ENCODE assay signal across 7 mouse cellular contexts in the genomic region with DNA sequence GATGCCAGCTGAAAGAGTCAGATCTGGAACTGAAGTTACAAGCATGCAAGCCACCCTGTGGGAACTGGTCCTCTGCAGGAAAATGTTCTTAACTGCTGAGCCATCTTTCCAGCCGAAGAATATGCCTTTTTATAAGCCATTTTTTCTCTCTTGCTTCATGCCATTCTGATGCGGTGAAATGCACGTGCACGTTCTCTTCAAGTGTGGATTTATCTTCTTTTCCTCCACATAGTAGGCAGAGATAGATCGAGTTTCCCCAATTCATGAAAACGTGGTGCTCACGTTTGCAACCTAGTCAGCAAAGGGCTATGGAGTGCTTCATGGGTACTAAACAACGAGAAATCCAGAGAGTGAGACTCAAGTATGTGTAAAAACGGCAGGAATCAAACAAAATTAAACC. TPM values are rescaled to one million over a fixed set of nuclear protein-coding genes. Genes with fewer than 3 reads are reported as not detected.
DNase-seq lines count a peak whose midpoint lies in the region; ATAC-seq and TF ChIP-seq lines count a peak whose summit lies in the region.

No protein-coding gene starts in this region.

- no peak for DNase-seq in lung, postnatal 25 days (ENCODE audit: low spot score)
- no peak for DNase-seq in stomach, postnatal 0 days (ENCODE audit: low spot score)
- no peak for DNase-seq in layer of hippocampus, adult 9-10 months (ENCODE audit: low spot score)
- no peak for DNase-seq in spleen, postnatal 10 days (ENCODE audit: low spot score in 2 of 2)

- 16% methylated on average over 9 of the region's 9 CpGs for WGBS in lung, embryonic 16.5 days
- 24% methylated on average over 9 of the region's 9 CpGs for WGBS in forebrain, embryonic 13.5 days
- WGBS in limb, embryonic 15.5 days = 19% methylated on average over 9 of the region's 9 CpGs
- WGBS in stomach, postnatal 0 days = 19% methylated on average over 9 of the region's 9 CpGs

- H3K9ac ChIP-seq in lung, embryonic 16.5 days (ENCODE audit: low read length) = peak overlapping the region; percentile 42
- 0 out of 2 replicates have a peak overlapping the region, but pooled peaks have one; percentile 1 for H3K9ac ChIP-seq in forebrain, embryonic 13.5 days
- H3K9ac ChIP-seq in limb, embryonic 15.5 days = no peak overlapping the region
- H3K9ac ChIP-seq in stomach, postnatal 0 days (ENCODE audit: low read length) = no peak overlapping the region

- no peak for ATAC-seq in lung, embryonic 16.5 days (ENCODE audit: low read depth)
- no peak for ATAC-seq in forebrain, embryonic 13.5 days
- ATAC-seq in limb, embryonic 15.5 days (ENCODE audit: insufficient number of reproducible peaks, low FRiP score, low TSS enrichment, low read depth) = no peak
- ATAC-seq in stomach, postnatal 0 days (ENCODE audit: low FRiP score, low TSS enrichment) = no peak

- no peaks in the 10 kb centered on the region for H3K9me3 ChIP-seq in lung, embryonic 16.5 days (ENCODE audit: control insufficient read depth, low read length)
- H3K9me3 ChIP-seq in forebrain, embryonic 13.5 days (replicated peaks) = no peaks in the 10 kb centered on the region
- no peaks in the 10 kb centered on the region for H3K9me3 ChIP-seq in limb, embryonic 15.5 days
- H3K9me3 ChIP-seq in stomach, postnatal 0 days (ENCODE audit: control insufficient read depth, low read length) = no peaks in the 10 kb centered on the region

- H3K4me2 ChIP-seq in lung, embryonic 16.5 days (ENCODE audit: low read depth, low read length) = peak overlapping the region; percentile 71
- peak overlapping the region; percentile 93 for H3K4me2 ChIP-seq in forebrain, embryonic 13.5 days
- peak overlapping the region; percentile 58 for H3K4me2 ChIP-seq in limb, embryonic 15.5 days
- peak overlapping the region; percentile 42 for H3K4me2 ChIP-seq in stomach, postnatal 0 days (replicated peaks; ENCODE audit: low read depth)

- H3K27ac ChIP-seq in lung, embryonic 16.5 days (ENCODE audit: low read length) = peak overlapping the region; percentile 82; the same call in 1 of the 2 replicates
- H3K27ac ChIP-seq in forebrain, embryonic 13.5 days = no peak overlapping the region
- no peak overlapping the region for H3K27ac ChIP-seq in limb, embryonic 15.5 days
- H3K27ac ChIP-seq in stomach, postnatal 0 days (replicated peaks) = no peak overlapping the region

- no peaks in the 10 kb centered on the region for H3K27me3 ChIP-seq in lung, embryonic 16.5 days (ENCODE audit: control insufficient read depth, insufficient read depth, low read depth, low read length)
- no peaks in the 10 kb centered on the region for H3K27me3 ChIP-seq in forebrain, embryonic 13.5 days
- no peaks in the 10 kb centered on the region for H3K27me3 ChIP-seq in limb, embryonic 15.5 days
- H3K27me3 ChIP-seq in stomach, postnatal 0 days (ENCODE audit: control insufficient read depth, insufficient read depth, low read length) = no peaks in the 10 kb centered on the region

- peaks cover 33% of the 10 kb centered on the region for H3K4me1 ChIP-seq in lung, embryonic 16.5 days (replicated peaks; ENCODE audit: control insufficient read depth, insufficient read depth, low read length)
- H3K4me1 ChIP-seq in forebrain, embryonic 13.5 days = peaks cover 34% of the 10 kb centered on the region
- peaks cover 32% of the 10 kb centered on the region for H3K4me1 ChIP-seq in limb, embryonic 15.5 days
- H3K4me1 ChIP-seq in stomach, postnatal 0 days (replicated peaks; ENCODE audit: control insufficient read depth, insufficient read depth) = peaks cover 10% of the 10 kb centered on the region

- no peak for TF ChIP-seq CTCF in stomach, postnatal 0 days (IDR thresholded peaks at IDR 0.05; ENCODE audit: low read depth)

- TF ChIP-seq EP300 in stomach, postnatal 0 days (optimal IDR thresholded peaks at IDR 0.05) = no peak

- H3K4me3 ChIP-seq in lung, embryonic 16.5 days (ENCODE audit: low read length) = peak overlapping the region; percentile 56
- peak overlapping the region; percentile 95 for H3K4me3 ChIP-seq in forebrain, embryonic 13.5 days
- H3K4me3 ChIP-seq in limb, embryonic 15.5 days = peak overlapping the region; percentile 94
- H3K4me3 ChIP-seq in stomach, postnatal 0 days (ENCODE audit: low read depth, low read length) = peak overlapping the region; percentile 41; the same call in 1 of the 2 replicates

- H3K36me3 ChIP-seq in lung, embryonic 16.5 days (ENCODE audit: control insufficient read depth, insufficient read depth, low read length) = peaks cover 14% of the 10 kb centered on the region; the same call in 1 of the 2 replicates
- peaks cover 42% of the 10 kb centered on the region for H3K36me3 ChIP-seq in forebrain, embryonic 13.5 days (ENCODE audit: poor library complexity, severe bottlenecking)
- H3K36me3 ChIP-seq in limb, embryonic 15.5 days = peaks cover 30% of the 10 kb centered on the region
- H3K36me3 ChIP-seq in stomach, postnatal 0 days (ENCODE audit: control insufficient read depth, insufficient read depth, low read length) = peaks cover 14% of the 10 kb centered on the region; the same call in 1 of the 2 replicates

RNA-seq across cellular contexts. Expression of gene Cnot3, which starts 1.2 kb away (rescaled TPM):
- polyA plus RNA-seq in lung, embryonic 16.5 days (2015; fragmentation: Nextera tagmentation; extraction: Ambion mirVana) = 52.6 and 66.3 TPM in 2 replicates
- 55.3 and 56.3 TPM in 2 replicates for polyA plus RNA-seq in forebrain, embryonic 13.5 days (2015; fragmentation: Nextera tagmentation; extraction: Ambion mirVana)
- 48.3 and 53.3 TPM in 2 replicates for polyA plus RNA-seq in limb, embryonic 15.5 days (2015; fragmentation: Nextera tagmentation; extraction: Ambion mirVana)
- polyA plus RNA-seq in stomach, postnatal 0 days (2015; fragmentation: Nextera tagmentation; extraction: Ambion mirVana) = 19.7 and 20.0 TPM in 2 replicates

RNA-seq across cellular contexts. Expression of gene Prpf31, which starts 14.1 kb away (rescaled TPM):
- polyA plus RNA-seq in lung, embryonic 16.5 days (2015; fragmentation: Nextera tagmentation; extraction: Ambion mirVana) = 89.6 and 91.0 TPM in 2 replicates
- polyA plus RNA-seq in forebrain, embryonic 13.5 days (2015; fragmentation: Nextera tagmentation; extraction: Ambion mirVana) = 134 and 149 TPM in 2 replicates
- polyA plus RNA-seq in limb, embryonic 15.5 days (2015; fragmentation: Nextera tagmentation; extraction: Ambion mirVana) = 88.3 and 94.0 TPM in 2 replicates
- 40.3 and 43.6 TPM in 2 replicates for polyA plus RNA-seq in stomach, postnatal 0 days (2015; fragmentation: Nextera tagmentation; extraction: Ambion mirVana)

RNA-seq across cellular contexts. Expression of gene Tfpt, which starts 14.1 kb away (rescaled TPM):
- 19.1 and 19.9 TPM in 2 replicates for polyA plus RNA-seq in lung, embryonic 16.5 days (2015; fragmentation: Nextera tagmentation; extraction: Ambion mirVana)
- 31.3 and 33.1 TPM in 2 replicates for polyA plus RNA-seq in forebrain, embryonic 13.5 days (2015; fragmentation: Nextera tagmentation; extraction: Ambion mirVana)
- 23.2 and 24.6 TPM in 2 replicates for polyA plus RNA-seq in limb, embryonic 15.5 days (2015; fragmentation: Nextera tagmentation; extraction: Ambion mirVana)
- 14.6 and 17.7 TPM in 2 replicates for polyA plus RNA-seq in stomach, postnatal 0 days (2015; fragmentation: Nextera tagmentation; extraction: Ambion mirVana)

RNA-seq across cellular contexts. Expression of gene Leng1, which starts 21.8 kb away (rescaled TPM):
- polyA plus RNA-seq in lung, embryonic 16.5 days (2015; fragmentation: Nextera tagmentation; extraction: Ambion mirVana) = 12.2 and 13.5 TPM in 2 replicates
- polyA plus RNA-seq in forebrain, embryonic 13.5 days (2015; fragmentation: Nextera tagmentation; extraction: Ambion mirVana) = 16.1 and 19.2 TPM in 2 replicates
- polyA plus RNA-seq in limb, embryonic 15.5 days (2015; fragmentation: Nextera tagmentation; extraction: Ambion mirVana) = 20.3 and 21.8 TPM in 2 replicates
- polyA plus RNA-seq in stomach, postnatal 0 days (2015; fragmentation: Nextera tagmentation; extraction: Ambion mirVana) = 10.6 and 11.7 TPM in 2 replicates

RNA-seq across cellular contexts. Expression of gene Ndufa3, which starts 26.7 kb away (rescaled TPM):
- 502 and 505 TPM in 2 replicates for polyA plus RNA-seq in lung, embryonic 16.5 days (2015; fragmentation: Nextera tagmentation; extraction: Ambion mirVana)
- 452 and 481 TPM in 2 replicates for polyA plus RNA-seq in forebrain, embryonic 13.5 days (2015; fragmentation: Nextera tagmentation; extraction: Ambion mirVana)
- 425 and 461 TPM in 2 replicates for polyA plus RNA-seq in limb, embryonic 15.5 days (2015; fragmentation: Nextera tagmentation; extraction: Ambion mirVana)
- polyA plus RNA-seq in stomach, postnatal 0 days (2015; fragmentation: Nextera tagmentation; extraction: Ambion mirVana) = 491 and 535 TPM in 2 replicates

Comparison
In these comparisons a context has a peak if more than half of its experiments do, and no peak if none do; other contexts are left out.
1. H3K4me2 ChIP-seq: peak in every context shown above with its lines; median percentile 93 in forebrain, embryonic 13.5 days; 71 in lung, embryonic 16.5 days; 58 in limb, embryonic 15.5 days; 42 in stomach, postnatal 0 days.
2. H3K4me3 ChIP-seq: peak in every context shown above with its lines; median percentile 95 in forebrain, embryonic 13.5 days; 94 in limb, embryonic 15.5 days; 56 in lung, embryonic 16.5 days; 41 in stomach, postnatal 0 days.
3. H3K9ac ChIP-seq: peak in lung, embryonic 16.5 days (single experiment) and forebrain, embryonic 13.5 days (single experiment); none in limb, embryonic 15.5 days (single experiment) and stomach, postnatal 0 days (single experiment).